Mouse (Mus musculus) gastrocnemius, adult 18-20 months (tissue): ENCODE data around the gene Olfr1387. TPM values are rescaled to one million over a fixed set of nuclear protein-coding genes. Genes with fewer than 3 reads are reported as not detected.
"Not testable (repeated sequence)": the region's sequence is repeated elsewhere in the genome, so short reads cannot be mapped to it uniquely, and the experiment has no call there.

Experiments used
- DNase-seq: peaks from one replicate; pipeline ENCODE4 v3.0.0; 2021; ENCODE audit warnings: low spot score
- long read RNA-seq, 2 experiments: library from polyadenylated mRNA; stranded (forward); transcript quantifications; one replicate each; pipeline ENCODE4 v2.0.0; 2021
- total RNA-seq, 2 experiments: library from RNA; stranded (reverse); gene quantifications; 2 replicates each; pipeline ENCODE4 v1.2.3; 2021

The Olfr1387 gene
- total RNA-seq: not detected
- long read RNA-seq, experiment 1: 0 reads
- long read RNA-seq, experiment 2: 0 reads

DNA sequence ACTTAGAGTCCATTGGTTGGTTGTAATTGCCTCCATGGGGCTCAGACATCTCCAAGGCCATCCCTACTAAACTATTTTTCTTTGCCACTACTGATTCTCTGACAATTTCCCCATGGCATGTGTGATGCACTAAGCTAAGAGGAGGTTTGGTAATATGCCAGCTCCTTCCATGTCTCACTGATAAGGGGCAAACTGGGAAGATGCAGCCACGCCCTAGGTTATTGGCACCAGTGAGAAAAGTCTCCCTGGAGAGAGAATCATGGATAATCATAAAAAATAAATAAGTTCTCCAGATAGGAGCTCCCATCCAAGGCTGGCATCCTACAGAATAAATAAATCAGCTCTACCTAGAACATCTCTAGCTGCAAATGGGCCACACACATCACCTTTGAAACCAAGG is at the start of gene Olfr1387:
Gene Olfr1387 (plus strand): TSS at position 301 of the 400 bp plus-strand sequence.
- no peak for DNase-seq

DNA sequence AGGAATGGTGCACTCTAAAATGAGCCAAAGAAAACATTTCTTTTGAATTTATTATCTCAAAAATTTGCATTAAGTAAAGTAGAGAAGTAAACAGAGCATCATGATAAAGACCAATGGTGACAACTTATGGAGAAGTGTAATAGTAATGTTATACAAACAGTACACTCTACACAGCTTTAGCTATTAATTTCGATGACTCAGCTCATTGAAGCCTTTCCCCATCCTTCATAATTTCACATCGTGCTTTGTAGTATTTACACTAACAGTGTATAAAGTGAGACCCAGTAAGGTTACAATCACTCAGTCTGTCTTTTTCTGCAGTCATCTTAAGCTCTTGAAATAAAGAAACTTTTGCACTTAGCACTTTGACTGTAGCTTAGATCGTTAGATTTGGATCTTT is 48.4 kb upstream of the Olfr1387 start:
- DNase-seq: no peak

DNA sequence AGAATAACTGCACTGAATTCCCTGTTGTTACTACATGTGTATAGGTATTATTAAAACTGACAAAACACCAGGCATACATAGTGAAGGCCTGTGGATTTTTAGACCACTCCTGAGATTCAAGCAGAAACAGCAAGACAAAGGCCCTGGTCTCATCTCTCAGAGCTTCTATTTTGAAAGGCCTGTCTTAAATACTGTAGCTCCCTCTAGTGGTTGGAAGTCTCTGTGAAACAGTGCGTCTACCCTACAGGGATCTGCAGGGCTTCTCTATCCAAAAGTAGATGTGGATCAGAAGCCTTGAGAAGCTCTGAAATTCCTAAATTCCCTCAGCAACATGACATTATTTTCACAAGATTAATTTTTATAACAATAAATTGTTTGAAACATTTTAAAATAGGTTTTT is 44.6 kb upstream of the Olfr1387 start:
- DNase-seq: no peak

DNA sequence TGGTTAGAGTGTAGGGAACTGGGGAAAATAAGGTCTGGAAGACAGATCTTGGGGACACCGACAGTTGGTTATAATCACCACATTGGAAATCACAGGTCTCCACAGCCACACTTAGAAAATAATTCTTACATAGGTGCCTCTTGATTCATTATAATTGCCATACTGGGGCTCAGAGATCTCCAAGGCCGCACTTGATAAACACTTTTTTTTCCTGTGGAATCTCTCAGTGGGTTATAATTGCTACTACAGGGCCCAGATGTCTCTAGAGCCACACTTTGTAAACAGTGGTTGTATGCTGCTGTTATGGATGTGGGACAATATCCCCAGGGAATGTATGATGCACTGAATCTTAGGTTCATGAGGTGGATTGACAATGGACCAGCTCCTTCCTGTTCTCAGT is 32.4 kb upstream of the Olfr1387 start, which contains the start of gene Olfr1389:
Gene Olfr1389 (plus strand): TSS at position 301 of the 400 bp plus-strand sequence.
- no peak for DNase-seq

- no peak for DNase-seq
Observed at GRCm38 (mm10) chr11:49425257-49425927, 29.8 kb upstream of the Olfr1387 start.

DNA sequence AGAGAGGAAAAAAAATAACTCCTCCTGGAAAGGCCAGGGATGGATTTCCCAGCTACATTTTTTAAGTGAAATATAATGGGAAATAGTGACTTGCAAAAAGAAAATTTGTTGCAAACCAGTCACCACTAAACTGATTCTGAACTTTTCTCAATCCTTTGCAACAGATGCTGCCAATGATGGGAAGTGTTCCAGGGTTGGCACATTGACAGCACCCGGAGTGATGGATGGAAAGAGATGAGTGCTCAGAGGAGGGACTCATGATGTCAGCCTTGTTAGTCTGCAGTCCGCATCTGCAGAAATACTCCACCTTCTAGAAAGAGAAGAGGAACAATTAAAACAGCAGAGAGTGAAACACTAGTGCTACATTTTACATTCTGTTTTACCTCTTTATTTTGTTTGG is 25.5 kb upstream of the Olfr1387 start:
- DNase-seq: no peak

DNA sequence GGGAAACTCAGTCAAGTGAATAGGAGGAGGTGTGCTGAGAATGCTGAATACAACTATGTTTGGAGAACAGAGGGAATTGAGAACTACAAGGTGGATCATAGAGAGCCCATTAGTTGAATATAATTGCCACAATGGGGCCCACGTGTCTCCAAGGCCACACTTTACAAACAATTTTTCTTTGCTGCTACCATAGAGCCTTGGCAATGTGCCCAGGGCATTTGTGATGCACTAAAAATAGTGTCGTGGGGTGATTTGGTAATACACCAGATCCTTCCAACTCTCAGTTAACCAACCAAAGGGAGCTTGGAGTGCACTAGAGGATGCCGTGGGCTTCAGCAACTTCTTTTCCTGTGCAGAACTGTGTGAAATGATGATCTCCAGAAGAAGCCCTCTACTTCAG is 18.7 kb upstream of the Olfr1387 start, which contains the start of gene Olfr1388:
Gene Olfr1388 (plus strand): TSS at position 214 of the 400 bp plus-strand sequence.
- no peak for DNase-seq

- DNase-seq: not testable (repeated sequence)
Observed at GRCm38 (mm10) chr11:49464746-49465145, 9.6 kb downstream of the Olfr1387 start, which contains the start of gene Olfr1386. Gene Olfr1386 (plus strand): TSS chr11:49465046.

GRCm38 (mm10) chr11:49485973-49486372 is 30.8 kb downstream of the Olfr1387 start:
- DNase-seq: no peak

DNA sequence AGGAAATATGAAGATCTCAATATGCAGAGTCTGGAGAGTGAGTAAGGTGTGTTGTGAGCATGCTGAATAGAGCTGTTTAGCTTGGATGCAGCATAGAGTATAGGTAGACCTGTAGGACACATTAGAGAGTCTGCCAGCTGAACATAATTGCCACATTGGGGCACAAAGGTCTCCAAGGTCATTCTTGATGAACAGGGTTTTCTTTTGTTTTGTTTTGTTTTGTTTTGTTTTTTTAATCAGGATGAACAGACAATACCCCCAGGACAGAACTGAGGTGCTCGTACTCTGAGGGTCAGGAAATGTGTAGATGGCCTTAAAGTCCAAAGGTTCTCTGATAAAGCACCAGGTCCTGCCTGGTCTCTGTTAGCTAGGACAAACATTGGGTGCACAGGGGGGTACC is 33.6 kb downstream of the Olfr1387 start, which contains the start of gene Olfr1385:
Gene Olfr1385 (plus strand): TSS at position 301 of the 400 bp plus-strand sequence.
- DNase-seq: not testable (repeated sequence)

Other genes starting within 250 kb of the Olfr1387 start
- 10 to 100 TPM; 41.0 to 49.9 TPM for gene Mgat1, start 211.2 kb upstream of the Olfr1387 start, total RNA-seq
- gene Olfr1393, start 177.0 kb upstream of the Olfr1387 start, total RNA-seq: under 1 TPM in 1 of 2 experiments, not detected in 1; 0.09 TPM
- not detected for gene Olfr1392, start 170.1 kb upstream of the Olfr1387 start, total RNA-seq
- not detected for gene Olfr10, start 150.6 kb upstream of the Olfr1387 start, total RNA-seq
- not detected for gene Olfr1391, start 132.6 kb upstream of the Olfr1387 start, total RNA-seq
- not detected for gene Olfr1390, start 120.2 kb upstream of the Olfr1387 start, total RNA-seq
- not detected for gene Olfr1389, start 32.3 kb upstream of the Olfr1387 start, total RNA-seq
- under 1 TPM in 1 of 2 experiments, not detected in 1; 0.07 TPM for gene Olfr1388, start 18.7 kb upstream of the Olfr1387 start, total RNA-seq
- not detected for gene Olfr1386, start 9.7 kb downstream of the Olfr1387 start, total RNA-seq
- gene Olfr1385, start 33.7 kb downstream of the Olfr1387 start, total RNA-seq: not detected
- gene Olfr1384, start 51.4 kb downstream of the Olfr1387 start, total RNA-seq: not detected
- gene Olfr1383, start 64.3 kb downstream of the Olfr1387 start, total RNA-seq: under 1 TPM in 1 of 2 experiments, not detected in 1; 0.30 TPM
- not detected for gene Olfr1382, start 72.9 kb downstream of the Olfr1387 start, total RNA-seq
- not detected for gene Olfr1381, start 88.1 kb downstream of the Olfr1387 start, total RNA-seq
- gene Olfr1380, start 101.5 kb downstream of the Olfr1387 start, total RNA-seq: not detected
- 1 to 10 TPM; 2.3 to 3.9 TPM for gene Flt4, start 153.9 kb downstream of the Olfr1387 start, total RNA-seq
- gene Scgb3a1, start 208.3 kb downstream of the Olfr1387 start, total RNA-seq: not detected